Mouse (Mus musculus): ENCODE results near the gene Ceacam16. TPM values are rescaled to one million over a fixed set of nuclear protein-coding genes. Genes with fewer than 3 reads are reported as not detected.

Ceacam16 gene
- not detected in 2 replicates for polyA plus RNA-seq (2015; fragmentation: Nextera tagmentation; extraction: Ambion mirVana)

GRCm38 (mm10) chr7:19861199-19861598, at the start of gene Ceacam16:
TSS of gene Ceacam16 (minus strand) at chr7:19861299.
- H3K9me3 ChIP-seq (replicated peaks), result no peaks in the 10 kb centered on the region
- H3K27ac ChIP-seq, result no peak within 1 kb of the TSS
- no peak within 1 kb of the TSS for H3K4me2 ChIP-seq
- no peaks in the 10 kb centered on the region for H3K4me1 ChIP-seq
- 86% methylated on average over 9 of the region's 9 CpGs for WGBS
- peaks cover 2% of the 10 kb centered on the region; the same call in 1 of the 2 replicates for H3K27me3 ChIP-seq
- H3K9ac ChIP-seq, result no peak within 1 kb of the TSS
- ATAC-seq (replicated peaks; ENCODE audit: low FRiP score), result no peak
- H3K4me3 ChIP-seq (replicated peaks), result no peak within 1 kb of the TSS
- H3K36me3 ChIP-seq, result no peaks in the 10 kb centered on the region

DNA sequence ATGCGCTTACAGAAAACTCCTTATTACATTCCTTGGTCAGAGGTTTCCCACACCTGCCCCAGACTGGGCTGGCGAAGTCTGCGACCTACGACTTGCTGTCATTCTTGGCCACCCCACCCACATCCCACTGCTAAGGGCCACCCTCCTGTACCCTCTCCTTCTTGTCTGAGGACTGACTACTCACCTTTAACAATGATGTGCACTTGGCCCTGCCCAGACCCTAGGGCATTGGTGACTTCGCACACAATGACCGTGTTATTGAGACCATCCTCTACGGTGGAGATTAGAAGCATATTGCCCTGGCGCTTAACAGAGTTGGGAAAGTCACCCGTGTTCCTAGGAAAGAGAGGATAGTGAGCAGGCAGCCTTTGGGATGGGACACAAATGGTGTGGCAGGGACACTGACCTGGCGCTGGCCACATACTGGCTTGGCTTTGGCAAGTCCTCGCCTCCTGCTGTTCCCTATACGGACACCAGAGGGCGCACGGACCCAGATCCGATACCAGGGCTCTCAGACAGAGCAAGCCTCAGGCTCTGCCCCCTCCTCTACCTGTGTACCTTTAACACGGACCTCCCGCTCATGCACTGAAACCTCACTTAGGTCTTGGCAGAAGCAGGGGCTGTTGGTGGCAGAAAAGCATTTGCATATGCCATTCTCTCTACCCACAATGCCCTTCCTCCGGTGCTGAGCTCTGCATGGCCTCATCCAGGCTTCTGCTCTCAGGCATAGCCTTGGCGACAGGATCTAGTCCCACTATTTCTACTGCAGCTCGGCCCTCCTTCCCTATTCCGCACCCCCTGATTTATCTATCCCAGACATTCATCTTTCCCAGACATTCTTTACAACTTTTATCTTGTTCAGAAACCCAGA, 49.6 kb upstream of the Ceacam16 start:
- 52% methylated on average over 21 of the region's 21 CpGs for WGBS
- H3K27ac ChIP-seq, result no peak overlapping the region
- H3K4me2 ChIP-seq, result no peak overlapping the region
- ATAC-seq (replicated peaks; ENCODE audit: low FRiP score), result peak; percentile 75
- H3K4me1 ChIP-seq, result no peaks in the 10 kb centered on the region
- no peak overlapping the region for H3K9ac ChIP-seq
- H3K4me3 ChIP-seq (replicated peaks), result no peak overlapping the region
- peaks cover 65% of the 10 kb centered on the region for H3K36me3 ChIP-seq
- no peaks in the 10 kb centered on the region for H3K27me3 ChIP-seq
- no peaks in the 10 kb centered on the region for H3K9me3 ChIP-seq (replicated peaks)

DNA sequence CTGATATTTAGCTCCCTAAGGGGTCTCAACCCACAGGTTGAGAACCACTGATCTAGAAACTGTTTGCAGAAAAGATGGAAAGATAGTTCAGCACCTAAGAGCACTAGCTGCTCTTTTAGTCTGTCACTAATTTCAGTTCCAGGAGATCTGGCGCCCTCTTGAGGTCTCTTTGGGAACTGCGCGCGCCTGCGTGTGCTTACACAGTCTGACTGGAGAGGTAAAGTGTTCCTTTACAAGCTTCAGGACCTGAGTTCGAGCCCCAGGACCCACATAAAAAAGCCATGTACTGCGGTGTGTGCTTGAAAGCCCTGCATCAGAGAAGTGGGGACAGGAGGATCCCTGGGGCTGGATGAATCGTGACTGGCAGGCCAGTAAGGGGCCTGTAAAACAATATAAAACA, 28.8 kb upstream of the Ceacam16 start:
- no peak overlapping the region for H3K4me2 ChIP-seq
- H3K4me3 ChIP-seq (replicated peaks), result no peak overlapping the region
- no peaks in the 10 kb centered on the region for H3K36me3 ChIP-seq
- no peaks in the 10 kb centered on the region for H3K27me3 ChIP-seq
- no peak overlapping the region for H3K27ac ChIP-seq
- H3K9me3 ChIP-seq (replicated peaks), result no peaks in the 10 kb centered on the region
- no peaks in the 10 kb centered on the region for H3K4me1 ChIP-seq
- 55% methylated on average over 8 of the region's 8 CpGs for WGBS
- no peak for ATAC-seq (replicated peaks; ENCODE audit: low FRiP score)
- no peak overlapping the region for H3K9ac ChIP-seq

GRCm38 (mm10) chr7:19887849-19888248, 26.8 kb upstream of the Ceacam16 start, which contains the start of gene Ceacam19:
TSS of gene Ceacam19 (minus strand) at chr7:19887965.
- WGBS, result 65% methylated on average over 7 of the region's 7 CpGs

DNA sequence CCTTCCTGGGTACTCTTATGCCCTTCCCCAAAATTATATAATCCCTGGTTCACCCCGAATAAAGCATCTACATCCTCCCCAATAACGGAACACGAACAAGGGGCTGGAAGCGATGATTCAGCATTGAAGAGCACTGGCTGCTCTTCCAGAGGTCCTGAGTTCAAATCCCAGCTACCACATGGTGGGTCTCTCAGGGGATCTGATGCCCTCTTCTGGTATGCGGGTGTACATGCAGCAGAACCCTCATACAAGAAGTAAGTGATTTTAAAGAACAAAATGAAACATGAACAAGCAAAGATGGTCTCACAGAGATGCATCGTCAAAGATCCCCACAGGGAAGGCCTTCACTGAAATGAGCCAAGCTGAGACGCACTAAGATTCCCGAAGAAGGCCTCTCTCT, 19.7 kb upstream of the Ceacam16 start:
- Histone ChIP-seq H3K4me1 (peaks cover 7% of the 10 kb centered on the region), H3K27me3 (no peaks in the 10 kb centered on the region), H3K36me3 (no peaks in the 10 kb centered on the region), H3K9me3 (replicated peaks) (no peaks in the 10 kb centered on the region), H3K27ac (no peak overlapping the region), H3K4me3 (replicated peaks) (no peak overlapping the region), H3K4me2 (no peak overlapping the region), H3K9ac (no peak overlapping the region)
- WGBS, result 83% methylated on average over 8 of the region's 8 CpGs
- no peak for ATAC-seq (replicated peaks; ENCODE audit: low FRiP score)

More at GRCm38 (mm10) chr7:19887849-19888248, 26.8 kb upstream of the Ceacam16 start, which contains the start of gene Ceacam19:
- Histone ChIP-seq H3K4me1 (no peaks in the 10 kb centered on the region), H3K36me3 (no peaks in the 10 kb centered on the region), H3K27me3 (no peaks in the 10 kb centered on the region), H3K9me3 (replicated peaks) (no peaks in the 10 kb centered on the region), H3K27ac (no peak within 1 kb of the TSS), H3K9ac (no peak within 1 kb of the TSS), H3K4me3 (replicated peaks) (no peak within 1 kb of the TSS), H3K4me2 (no peak within 1 kb of the TSS)
- no peak for ATAC-seq (replicated peaks; ENCODE audit: low FRiP score)

DNA sequence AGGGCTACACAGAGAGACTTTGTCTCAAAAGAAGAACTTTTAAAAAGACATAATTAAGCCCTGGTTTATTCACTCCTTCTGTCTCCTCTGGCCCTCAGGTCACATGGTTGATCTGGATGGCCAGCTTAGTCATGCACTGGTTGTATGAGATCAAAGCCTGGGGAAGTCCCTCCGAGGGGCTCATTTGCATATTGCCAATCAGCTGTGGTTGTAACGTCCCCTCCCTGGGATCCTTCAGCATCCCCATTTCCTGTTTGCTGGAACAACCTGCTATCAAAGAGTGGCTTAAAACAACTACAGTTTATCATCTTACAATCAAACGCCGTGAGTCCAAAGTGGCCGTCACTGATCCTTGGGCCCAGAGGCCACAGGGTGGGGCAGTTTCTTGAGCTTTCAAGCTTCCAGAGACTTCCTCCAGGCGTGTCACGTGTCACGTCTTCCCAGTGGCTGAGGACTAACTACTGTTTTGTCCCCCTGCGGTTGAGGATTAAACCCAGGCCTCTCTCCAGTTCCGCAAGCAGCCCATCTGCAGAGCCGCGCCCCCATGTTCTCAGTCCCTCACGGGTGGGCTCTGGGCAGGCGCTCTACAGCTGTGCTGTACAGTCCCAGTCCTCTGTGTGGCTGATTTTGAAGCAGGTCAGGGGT, 15.8 kb upstream of the Ceacam16 start:
- ATAC-seq (replicated peaks; ENCODE audit: low FRiP score), result peak; percentile 31; the same call in 1 of the 2 replicates
- Histone ChIP-seq H3K4me1 (peaks cover 7% of the 10 kb centered on the region), H3K36me3 (no peaks in the 10 kb centered on the region), H3K27ac (no peak overlapping the region), H3K9me3 (replicated peaks) (no peaks in the 10 kb centered on the region), H3K9ac (no peak overlapping the region), H3K4me2 (no peak overlapping the region), H3K27me3 (no peaks in the 10 kb centered on the region), H3K4me3 (replicated peaks) (no peak overlapping the region)
- 36% methylated on average over 14 of the region's 14 CpGs for WGBS

- H3K36me3 ChIP-seq, result no peaks in the 10 kb centered on the region
- H3K4me3 ChIP-seq (replicated peaks), result no peak overlapping the region
- no peak overlapping the region for H3K4me2 ChIP-seq
- WGBS, result 54% methylated on average over 13 of the region's 13 CpGs
- H3K9me3 ChIP-seq (replicated peaks), result no peaks in the 10 kb centered on the region
- H3K9ac ChIP-seq, result no peak overlapping the region
- H3K27ac ChIP-seq, result no peak overlapping the region
- peaks cover 7% of the 10 kb centered on the region for H3K4me1 ChIP-seq
- H3K27me3 ChIP-seq, result no peaks in the 10 kb centered on the region
- peak; percentile 13; the same call in 1 of the 2 replicates for ATAC-seq (replicated peaks; ENCODE audit: low FRiP score)
Measured at GRCm38 (mm10) chr7:19875948-19876682, 15.0 kb upstream of the Ceacam16 start.

DNA sequence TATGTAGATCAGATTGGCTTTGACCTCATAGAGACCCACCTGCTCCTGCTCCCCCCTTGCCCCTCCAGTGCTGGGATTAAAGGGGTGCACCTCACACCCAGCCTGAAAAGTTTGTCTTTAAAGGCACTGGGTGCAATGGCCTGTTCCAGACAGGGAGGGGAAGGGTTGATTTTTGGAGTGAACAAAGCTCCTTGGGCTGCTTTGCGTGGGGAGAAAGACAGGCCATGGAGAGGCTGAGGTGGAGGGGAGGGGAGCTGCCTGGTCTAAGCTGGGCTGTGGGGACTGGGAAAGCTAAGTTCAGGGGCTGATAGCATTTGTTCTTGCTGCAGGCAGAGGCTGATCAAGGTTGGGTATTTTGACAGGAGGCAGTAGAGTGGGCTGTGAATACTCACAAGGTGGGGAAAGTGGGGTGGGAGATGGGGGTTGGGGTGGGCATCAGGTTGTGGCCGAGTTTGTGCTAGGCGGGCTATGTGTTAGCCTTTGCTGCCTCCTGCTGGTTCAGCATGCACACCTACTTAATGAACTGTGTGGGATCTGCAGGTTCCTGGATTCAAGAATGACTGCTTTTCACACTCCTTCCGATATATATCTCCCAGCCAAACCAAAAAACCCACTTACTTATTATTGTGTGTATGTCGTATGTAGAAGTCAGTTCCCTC, 11.0 kb upstream of the Ceacam16 start:
- no peak overlapping the region for H3K9ac ChIP-seq
- no peak overlapping the region for H3K4me3 ChIP-seq (replicated peaks)
- WGBS, result 49% methylated on average over 5 of the region's 5 CpGs
- H3K4me1 ChIP-seq, result peaks cover 4% of the 10 kb centered on the region
- H3K36me3 ChIP-seq, result no peaks in the 10 kb centered on the region
- H3K27me3 ChIP-seq, result no peaks in the 10 kb centered on the region
- H3K9me3 ChIP-seq (replicated peaks), result no peaks in the 10 kb centered on the region
- no peak; the same call in 1 of the 2 replicates for ATAC-seq (replicated peaks; ENCODE audit: low FRiP score)
- no peak overlapping the region for H3K27ac ChIP-seq
- H3K4me2 ChIP-seq, result no peak overlapping the region

DNA sequence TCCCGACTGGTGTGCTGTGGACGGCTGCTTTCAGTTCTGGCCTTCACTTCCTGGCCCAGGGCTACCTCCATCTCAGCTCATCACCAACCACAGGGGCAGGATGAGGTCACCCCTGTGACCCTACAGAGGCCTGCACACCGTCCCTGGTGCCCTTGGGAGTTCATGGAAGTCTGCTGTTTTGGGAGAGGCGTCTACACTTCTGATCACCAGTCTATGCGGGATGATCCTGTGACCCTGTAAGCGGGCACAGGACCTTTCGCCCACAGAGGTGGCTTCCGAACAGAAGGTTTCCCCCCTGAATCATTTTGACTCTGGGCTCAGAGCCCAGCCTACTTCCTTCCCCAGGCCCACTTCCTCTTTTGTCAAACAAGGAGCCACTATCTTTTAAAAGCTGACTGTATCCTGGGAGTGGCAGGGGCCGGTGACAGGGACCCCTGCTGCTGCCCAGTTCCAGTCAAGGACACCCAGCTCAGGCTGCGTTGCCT, 10.1 kb upstream of the Ceacam16 start:
- ATAC-seq (replicated peaks; ENCODE audit: low FRiP score), result no peak
- Histone ChIP-seq H3K9me3 (replicated peaks) (no peaks in the 10 kb centered on the region), H3K4me1 (no peaks in the 10 kb centered on the region), H3K27me3 (no peaks in the 10 kb centered on the region), H3K9ac (no peak overlapping the region), H3K27ac (no peak overlapping the region), H3K36me3 (no peaks in the 10 kb centered on the region), H3K4me2 (no peak overlapping the region), H3K4me3 (replicated peaks) (no peak overlapping the region)
- WGBS, result 65% methylated on average over 10 of the region's 10 CpGs

DNA sequence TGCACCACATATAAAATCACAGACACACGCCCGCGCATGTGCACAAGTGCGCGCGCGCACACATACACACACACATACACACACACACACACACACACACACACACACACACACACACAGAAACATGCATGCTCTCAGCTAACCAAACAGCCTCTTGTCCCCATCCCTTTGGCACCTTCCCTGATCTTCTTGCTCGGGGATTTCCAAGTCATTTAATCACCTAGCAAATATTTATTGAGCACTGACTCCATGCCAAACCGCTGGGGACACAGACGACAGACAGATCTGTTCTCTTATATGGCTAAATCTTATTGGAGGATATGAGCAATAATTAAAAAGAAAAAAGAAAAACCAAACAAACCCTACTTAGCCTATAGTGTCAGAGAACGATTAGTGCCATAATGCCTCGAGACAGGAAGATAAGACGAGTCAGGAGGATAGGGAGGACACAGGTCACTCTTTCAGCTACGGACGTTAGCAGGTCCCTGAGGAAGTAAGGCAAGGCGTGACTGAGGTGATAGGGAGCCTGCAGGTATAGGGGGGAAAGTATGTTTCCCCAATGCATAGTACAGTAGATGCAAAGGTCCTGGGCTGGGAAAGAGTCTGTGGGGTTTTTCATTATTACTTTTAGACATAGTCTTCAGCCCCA, 6.8 kb upstream of the Ceacam16 start:
- H3K4me3 ChIP-seq (replicated peaks), result no peak overlapping the region
- H3K36me3 ChIP-seq, result no peaks in the 10 kb centered on the region
- no peak for ATAC-seq (replicated peaks; ENCODE audit: low FRiP score)
- H3K27ac ChIP-seq, result no peak overlapping the region
- H3K4me1 ChIP-seq, result no peaks in the 10 kb centered on the region
- no peak overlapping the region for H3K9ac ChIP-seq
- H3K4me2 ChIP-seq, result no peak overlapping the region
- no peaks in the 10 kb centered on the region for H3K27me3 ChIP-seq
- WGBS, result 82% methylated on average over 16 of the region's 16 CpGs
- no peaks in the 10 kb centered on the region for H3K9me3 ChIP-seq (replicated peaks)

- no peak overlapping the region for H3K9ac ChIP-seq
- no peaks in the 10 kb centered on the region for H3K9me3 ChIP-seq (replicated peaks)
- 66% methylated on average over 6 of the region's 6 CpGs for WGBS
- H3K4me1 ChIP-seq, result no peaks in the 10 kb centered on the region
- H3K4me2 ChIP-seq, result no peak overlapping the region
- no peaks in the 10 kb centered on the region for H3K36me3 ChIP-seq
- no peak overlapping the region for H3K27ac ChIP-seq
- no peak for ATAC-seq (replicated peaks; ENCODE audit: low FRiP score)
- H3K27me3 ChIP-seq, result no peaks in the 10 kb centered on the region
- no peak overlapping the region for H3K4me3 ChIP-seq (replicated peaks)
Measured at GRCm38 (mm10) chr7:19866490-19866889, 5.4 kb upstream of the Ceacam16 start.
